Mouse (Mus musculus): ENCODE measurements around the gene Adgrl4. TPM values are rescaled to one million over a fixed set of nuclear protein-coding genes. Genes with fewer than 3 reads are reported as not detected.

The Adgrl4 gene
- polyA plus RNA-seq, 1 experiment from 2014 or later: 5.0 TPM

DNA sequence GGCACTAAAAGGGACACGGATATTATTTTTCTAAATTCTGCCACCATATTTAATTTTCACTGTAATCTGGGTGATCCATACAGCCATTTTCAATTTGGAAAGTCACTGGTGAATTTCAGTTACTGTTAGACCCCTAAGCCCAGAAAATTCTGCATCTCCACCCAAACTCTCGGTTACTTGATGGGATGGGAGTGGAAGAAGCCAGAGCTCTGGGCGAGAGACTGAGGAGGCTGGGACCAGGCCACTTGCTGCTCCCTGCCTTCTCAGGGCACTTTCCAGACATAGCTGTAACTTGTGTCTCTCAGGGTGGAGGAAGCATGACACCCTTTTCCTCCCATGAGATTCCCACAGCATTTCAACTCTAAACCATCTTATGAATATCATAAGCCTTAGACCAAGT lies 109.5 kb downstream of the Adgrl4 start:
- no peak for ATAC-seq (ENCODE audit: low FRiP score, low read depth)
- Histone ChIP-seq H3K4me3 (no peak overlapping the region), H3K9ac (no peak overlapping the region), H3K9me3 (no peaks in the 10 kb centered on the region), H3K36me3 (no peaks in the 10 kb centered on the region), H3K4me1 (no peaks in the 10 kb centered on the region), H3K27ac (no peak overlapping the region), H3K4me2 (replicated peaks) (no peak overlapping the region), H3K27me3 (no peaks in the 10 kb centered on the region)
- 77% methylated on average over 3 of the region's 3 CpGs for WGBS

DNA sequence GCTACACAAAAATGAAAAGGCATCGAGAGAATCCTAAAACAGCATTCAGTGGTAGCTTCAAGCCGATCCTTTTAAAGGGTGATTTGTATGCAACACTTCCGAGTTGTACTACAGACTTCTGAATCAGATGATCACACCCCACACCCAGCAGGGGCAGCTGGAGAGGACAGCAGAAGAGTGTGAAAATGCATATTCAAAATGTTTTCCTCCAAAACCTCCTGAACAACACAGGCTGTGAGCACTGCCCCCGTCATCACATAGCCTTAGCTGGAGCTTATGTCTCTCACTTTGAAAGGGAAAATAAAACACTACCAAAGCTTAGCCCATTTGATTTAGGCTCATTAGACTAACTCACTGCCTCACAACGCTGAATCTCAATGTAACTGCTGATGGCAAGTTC lies 113.3 kb downstream of the Adgrl4 start:
- Histone ChIP-seq H3K27ac (no peak overlapping the region), H3K9me3 (no peaks in the 10 kb centered on the region), H3K4me2 (replicated peaks) (no peak overlapping the region), H3K36me3 (no peaks in the 10 kb centered on the region), H3K4me3 (no peak overlapping the region), H3K4me1 (no peaks in the 10 kb centered on the region), H3K27me3 (no peaks in the 10 kb centered on the region), H3K9ac (no peak overlapping the region)
- WGBS: 47% methylated on average over 5 of the region's 5 CpGs
- ATAC-seq (ENCODE audit: low FRiP score, low read depth): no peak

DNA sequence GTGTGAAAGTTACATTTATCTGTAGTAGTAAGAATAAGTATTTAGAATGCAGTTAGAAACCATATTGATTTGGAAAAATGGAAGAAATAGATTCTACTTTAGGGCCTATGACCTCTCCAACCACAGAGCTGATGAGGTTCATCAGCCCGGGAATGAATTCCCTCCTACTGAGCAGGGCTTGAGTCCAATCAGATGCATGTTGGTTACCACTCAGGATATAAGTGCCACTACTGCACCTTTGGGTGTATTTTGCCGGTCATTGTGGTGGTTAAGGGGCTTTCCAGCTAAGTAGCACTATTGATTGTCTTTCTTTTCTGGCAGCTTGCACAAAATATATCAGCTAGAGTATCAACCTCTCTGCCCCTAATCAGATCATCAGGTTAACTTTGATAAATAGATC lies 118.9 kb downstream of the Adgrl4 start:
- no peak overlapping the region for H3K4me3 ChIP-seq
- no peaks in the 10 kb centered on the region for H3K27me3 ChIP-seq
- 80% methylated on average over 2 of the region's 2 CpGs for WGBS
- H3K9me3 ChIP-seq: no peaks in the 10 kb centered on the region
- no peak overlapping the region for H3K27ac ChIP-seq
- H3K4me2 ChIP-seq (replicated peaks): no peak overlapping the region
- H3K4me1 ChIP-seq: no peaks in the 10 kb centered on the region
- no peak for ATAC-seq (ENCODE audit: low FRiP score, low read depth)
- no peak overlapping the region for H3K9ac ChIP-seq
- H3K36me3 ChIP-seq: no peaks in the 10 kb centered on the region

DNA sequence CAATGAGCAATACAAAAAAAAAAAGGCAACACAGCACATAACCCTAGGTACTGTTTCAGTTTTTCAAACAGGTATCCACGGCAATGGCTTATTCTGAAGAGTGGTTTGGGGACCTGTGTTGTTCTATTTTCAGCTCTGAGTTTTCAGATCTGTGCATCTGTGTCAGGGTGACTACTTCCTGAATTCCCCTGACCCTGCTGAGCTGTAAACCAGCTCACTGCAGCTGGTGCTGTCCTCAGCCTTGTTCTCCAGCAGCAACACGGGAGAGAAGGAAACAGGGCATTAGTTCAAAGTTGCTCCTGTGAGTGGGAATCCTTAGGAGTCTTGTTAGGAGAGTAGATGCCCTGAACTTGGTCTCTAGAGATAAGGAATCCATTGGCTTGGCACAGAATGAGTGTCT lies 119.4 kb downstream of the Adgrl4 start:
- Histone ChIP-seq H3K27me3 (no peaks in the 10 kb centered on the region), H3K27ac (no peak overlapping the region), H3K4me3 (no peak overlapping the region), H3K9ac (no peak overlapping the region), H3K9me3 (no peaks in the 10 kb centered on the region), H3K4me2 (replicated peaks) (no peak overlapping the region), H3K4me1 (no peaks in the 10 kb centered on the region), H3K36me3 (no peaks in the 10 kb centered on the region)
- 49% methylated on average over 2 of the region's 2 CpGs for WGBS
- ATAC-seq (ENCODE audit: low FRiP score, low read depth): no peak

DNA sequence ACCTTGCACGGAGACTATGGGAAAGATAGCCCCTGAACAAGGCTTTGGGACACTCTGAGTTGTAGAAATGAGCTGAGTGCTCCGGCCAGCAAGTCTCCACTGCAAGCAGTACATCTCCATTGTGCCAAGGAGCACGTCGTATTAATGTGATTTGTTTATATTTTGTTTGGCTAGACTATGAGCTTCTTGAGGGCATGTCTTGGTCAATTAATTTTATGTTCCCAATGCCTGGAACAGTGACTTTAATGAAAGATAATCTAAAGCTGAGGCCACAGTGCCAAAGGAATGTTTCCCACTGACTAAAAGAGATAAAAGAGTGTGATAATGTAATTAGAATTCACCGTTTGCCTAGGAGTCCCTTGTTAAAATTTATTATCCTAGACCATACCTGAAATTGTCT lies 119.9 kb downstream of the Adgrl4 start:
- Histone ChIP-seq H3K4me2 (replicated peaks) (no peak overlapping the region), H3K4me1 (no peaks in the 10 kb centered on the region), H3K4me3 (no peak overlapping the region), H3K27ac (no peak overlapping the region), H3K36me3 (no peaks in the 10 kb centered on the region), H3K9me3 (no peaks in the 10 kb centered on the region), H3K9ac (no peak overlapping the region), H3K27me3 (no peaks in the 10 kb centered on the region)
- 78% methylated on average over 5 of the region's 5 CpGs for WGBS
- no peak for ATAC-seq (ENCODE audit: low FRiP score, low read depth)

DNA sequence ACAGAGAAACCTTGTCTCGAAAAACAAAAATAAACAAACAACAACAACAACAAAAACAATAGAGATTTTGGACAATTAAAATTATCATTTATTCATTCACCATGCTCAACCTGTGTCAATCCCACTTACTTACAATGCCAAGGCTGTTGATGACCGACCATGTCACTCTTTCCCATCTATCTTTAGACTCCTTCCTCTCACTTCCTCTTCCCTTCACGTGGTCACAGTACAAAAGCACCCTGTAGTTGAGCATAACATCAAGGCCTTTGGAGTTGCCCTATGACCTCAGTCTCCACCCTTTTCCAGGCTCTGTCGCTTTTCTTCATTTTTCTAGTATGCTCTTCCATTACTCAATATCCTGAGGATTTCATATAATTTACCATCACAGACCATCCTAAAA lies 120.7 kb downstream of the Adgrl4 start:
- no peak overlapping the region for H3K27ac ChIP-seq
- no peak overlapping the region for H3K4me2 ChIP-seq (replicated peaks)
- 75% methylated on average over 4 of the region's 4 CpGs for WGBS
- no peak overlapping the region for H3K9ac ChIP-seq
- no peak overlapping the region for H3K4me3 ChIP-seq
- H3K36me3 ChIP-seq: no peaks in the 10 kb centered on the region
- no peaks in the 10 kb centered on the region for H3K9me3 ChIP-seq
- no peaks in the 10 kb centered on the region for H3K4me1 ChIP-seq
- H3K27me3 ChIP-seq: no peaks in the 10 kb centered on the region
- no peak for ATAC-seq (ENCODE audit: low FRiP score, low read depth)

DNA sequence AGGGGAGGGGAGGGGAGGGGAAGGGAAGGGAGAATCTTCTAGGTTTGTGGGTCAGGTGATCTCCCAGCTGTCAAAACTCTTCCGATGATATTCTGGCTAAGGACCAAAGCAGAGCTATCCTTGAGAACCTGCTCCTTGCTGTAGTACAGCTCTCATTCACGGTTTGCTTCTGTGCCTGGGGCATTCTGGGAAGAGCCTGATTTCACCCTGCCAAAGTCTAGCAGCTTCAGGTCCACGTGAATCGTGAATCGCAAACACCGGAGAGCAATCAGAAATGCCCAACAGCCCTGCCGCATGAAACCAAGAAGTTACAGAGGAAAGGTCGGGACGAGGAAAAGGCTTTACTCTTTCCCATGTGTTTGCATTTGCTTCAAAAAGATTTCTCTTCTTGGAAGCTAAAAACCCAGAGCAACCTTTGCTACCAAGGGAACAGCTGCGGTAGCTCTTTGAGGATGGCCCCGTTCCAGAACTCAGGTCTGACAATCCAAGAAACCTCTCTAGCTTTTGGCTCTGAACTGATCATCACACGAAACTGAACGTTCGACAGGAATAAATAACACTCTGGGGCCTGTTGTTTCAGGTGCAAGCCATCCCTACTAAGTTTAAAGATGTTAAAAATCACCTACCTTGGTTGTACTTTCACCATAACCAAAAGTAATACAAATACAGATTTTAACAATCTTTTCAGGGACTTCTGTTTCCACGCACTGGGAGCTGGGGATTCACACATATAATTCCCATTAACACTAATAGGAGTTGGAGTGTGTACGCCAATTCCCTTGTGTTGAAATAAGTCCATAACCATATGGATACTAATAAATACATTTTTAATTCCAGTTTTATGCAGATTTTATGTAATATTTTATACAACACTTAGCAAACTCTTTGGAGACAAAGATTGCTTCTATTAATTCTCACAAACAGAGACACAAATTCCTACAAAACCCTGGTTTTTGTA lies 128.3 kb downstream of the Adgrl4 start:
- H3K27me3 ChIP-seq: peaks cover 8% of the 10 kb centered on the region
- no peaks in the 10 kb centered on the region for H3K9me3 ChIP-seq
- WGBS: 63% methylated on average over 16 of the region's 16 CpGs
- H3K36me3 ChIP-seq: no peaks in the 10 kb centered on the region
- no peak overlapping the region for H3K4me2 ChIP-seq (replicated peaks)
- ATAC-seq (ENCODE audit: low FRiP score, low read depth): no peak
- H3K9ac ChIP-seq: no peak overlapping the region
- H3K4me3 ChIP-seq: no peak overlapping the region
- H3K4me1 ChIP-seq: no peaks in the 10 kb centered on the region
- no peak overlapping the region for H3K27ac ChIP-seq

DNA sequence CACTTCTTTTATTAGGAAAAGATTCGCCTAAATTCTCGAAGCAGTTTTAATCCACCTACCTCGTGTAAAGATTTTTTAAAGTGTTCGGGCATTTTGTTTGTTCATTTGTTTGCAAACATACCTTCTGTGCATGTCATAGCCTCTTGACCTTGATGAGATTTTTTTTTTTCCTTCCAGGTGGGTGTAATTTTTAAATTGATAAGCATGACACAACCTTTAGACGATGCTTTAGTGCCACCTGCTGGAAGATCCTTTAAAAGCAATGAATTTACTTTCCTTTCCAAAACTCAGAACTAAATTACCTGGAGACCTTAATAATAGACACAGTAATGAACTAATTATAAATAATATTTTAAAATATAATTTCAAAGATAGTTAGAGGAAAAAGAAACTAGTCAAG lies 128.9 kb downstream of the Adgrl4 start:
- H3K27ac ChIP-seq: no peak overlapping the region
- no peak overlapping the region for H3K9ac ChIP-seq
- no peaks in the 10 kb centered on the region for H3K36me3 ChIP-seq
- no peaks in the 10 kb centered on the region for H3K9me3 ChIP-seq
- no peak for ATAC-seq (ENCODE audit: low FRiP score, low read depth)
- no peaks in the 10 kb centered on the region for H3K4me1 ChIP-seq
- no peak overlapping the region for H3K4me2 ChIP-seq (replicated peaks)
- peaks cover 8% of the 10 kb centered on the region for H3K27me3 ChIP-seq
- H3K4me3 ChIP-seq: no peak overlapping the region
- WGBS: 58% methylated on average over 5 of the region's 5 CpGs

DNA sequence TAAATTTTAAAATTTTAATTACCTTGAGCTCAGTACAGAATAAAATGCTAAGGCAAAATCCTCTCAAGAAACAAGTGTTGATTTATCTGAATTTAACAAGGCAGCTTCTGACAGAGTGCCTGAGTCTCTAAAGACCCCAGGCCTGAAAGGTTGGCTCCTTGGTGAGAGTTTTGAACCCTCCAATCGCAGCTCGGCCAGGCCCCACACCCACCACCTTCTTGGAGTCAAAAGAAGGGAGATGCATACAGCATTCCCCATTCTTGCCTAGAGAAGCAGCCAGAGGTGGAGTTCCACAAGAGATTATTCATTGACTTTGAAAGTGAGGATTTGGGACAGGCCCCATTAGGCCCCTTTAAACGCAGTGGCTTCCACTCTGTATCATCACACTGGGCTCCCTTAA lies 129.9 kb downstream of the Adgrl4 start:
- WGBS: 35% methylated on average over 3 of the region's 3 CpGs
- no peaks in the 10 kb centered on the region for H3K9me3 ChIP-seq
- H3K4me2 ChIP-seq (replicated peaks): no peak overlapping the region
- no peak overlapping the region for H3K27ac ChIP-seq
- no peak overlapping the region for H3K9ac ChIP-seq
- H3K27me3 ChIP-seq: peaks cover 8% of the 10 kb centered on the region
- H3K4me1 ChIP-seq: no peaks in the 10 kb centered on the region
- H3K4me3 ChIP-seq: no peak overlapping the region
- no peak for ATAC-seq (ENCODE audit: low FRiP score, low read depth)
- H3K36me3 ChIP-seq: no peaks in the 10 kb centered on the region

DNA sequence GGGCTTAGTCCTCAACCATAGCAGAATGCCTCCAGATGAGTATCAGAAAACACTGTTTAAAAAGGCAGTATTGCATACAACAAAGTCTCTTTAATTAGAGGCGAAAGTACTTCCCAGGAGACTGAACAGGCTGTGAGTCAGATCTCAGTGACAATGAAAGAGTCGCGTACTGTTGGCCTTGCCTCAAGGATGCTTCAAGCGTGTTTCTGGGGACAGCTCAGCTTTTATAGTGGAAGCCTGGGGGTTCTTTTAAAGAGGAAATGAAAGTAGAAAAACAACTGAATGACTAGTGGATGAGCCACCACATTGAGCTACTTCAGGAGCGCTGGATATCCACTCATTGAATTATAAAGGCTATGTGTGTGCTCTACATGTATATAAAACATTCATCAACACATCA lies 134.4 kb downstream of the Adgrl4 start:
- ATAC-seq (ENCODE audit: low FRiP score, low read depth): no peak
- Histone ChIP-seq H3K4me2 (replicated peaks) (no peak overlapping the region), H3K4me1 (no peaks in the 10 kb centered on the region), H3K4me3 (no peak overlapping the region), H3K27ac (no peak overlapping the region), H3K9ac (no peak overlapping the region), H3K27me3 (peaks cover 8% of the 10 kb centered on the region), H3K36me3 (no peaks in the 10 kb centered on the region), H3K9me3 (no peaks in the 10 kb centered on the region)
- WGBS: 90% methylated on average over 5 of the region's 5 CpGs

DNA sequence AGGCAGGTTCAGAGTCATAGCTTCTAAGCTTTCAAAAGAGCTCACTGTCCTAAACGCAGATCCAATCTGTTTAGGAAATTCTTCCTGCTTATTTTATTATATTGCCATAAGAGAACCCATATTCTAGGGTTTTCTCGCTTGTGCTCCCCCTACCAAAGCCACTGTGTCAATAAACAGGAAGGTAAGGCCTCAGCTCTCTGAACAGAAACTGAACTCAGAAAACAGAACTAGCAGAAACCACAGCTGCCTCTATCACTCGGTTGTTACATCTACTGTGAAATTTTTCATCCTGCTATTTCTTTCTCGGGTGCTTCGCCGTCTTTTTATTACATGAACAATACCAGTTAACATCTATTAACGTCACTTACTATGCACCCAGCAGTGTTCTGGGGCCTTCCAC lies 137.6 kb downstream of the Adgrl4 start:
- ATAC-seq (ENCODE audit: low FRiP score, low read depth): no peak
- Histone ChIP-seq H3K9ac (no peak overlapping the region), H3K36me3 (no peaks in the 10 kb centered on the region), H3K4me2 (replicated peaks) (no peak overlapping the region), H3K27ac (no peak overlapping the region), H3K4me1 (no peaks in the 10 kb centered on the region), H3K27me3 (no peaks in the 10 kb centered on the region), H3K4me3 (no peak overlapping the region), H3K9me3 (no peaks in the 10 kb centered on the region)
- WGBS: 77% methylated on average over 7 of the region's 7 CpGs

DNA sequence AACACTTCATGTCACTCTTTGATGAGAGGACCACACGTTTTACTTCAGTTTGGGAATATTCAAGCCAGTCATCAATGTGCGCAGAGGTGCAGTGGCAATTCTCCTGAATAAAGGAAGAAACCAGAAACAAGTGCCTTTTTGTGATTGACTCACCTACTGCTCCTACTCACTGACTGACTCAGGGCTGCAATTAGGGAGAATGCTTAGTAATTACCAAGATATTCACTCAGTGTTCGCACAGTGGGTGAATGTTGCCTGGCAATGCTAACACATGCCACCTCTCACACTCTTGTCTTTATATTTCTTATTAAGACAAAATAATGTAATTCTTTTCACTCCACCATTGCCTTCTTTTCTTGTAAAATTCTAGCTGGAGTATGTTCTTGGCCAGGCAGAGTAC lies 138.5 kb downstream of the Adgrl4 start:
- H3K4me2 ChIP-seq (replicated peaks): no peak overlapping the region
- H3K9me3 ChIP-seq: no peaks in the 10 kb centered on the region
- H3K27me3 ChIP-seq: no peaks in the 10 kb centered on the region
- no peak for ATAC-seq (ENCODE audit: low FRiP score, low read depth)
- no peak overlapping the region for H3K4me3 ChIP-seq
- no peak overlapping the region for H3K27ac ChIP-seq
- H3K4me1 ChIP-seq: no peaks in the 10 kb centered on the region
- WGBS: 86% methylated on average over 3 of the region's 3 CpGs
- H3K36me3 ChIP-seq: no peaks in the 10 kb centered on the region
- no peak overlapping the region for H3K9ac ChIP-seq

DNA sequence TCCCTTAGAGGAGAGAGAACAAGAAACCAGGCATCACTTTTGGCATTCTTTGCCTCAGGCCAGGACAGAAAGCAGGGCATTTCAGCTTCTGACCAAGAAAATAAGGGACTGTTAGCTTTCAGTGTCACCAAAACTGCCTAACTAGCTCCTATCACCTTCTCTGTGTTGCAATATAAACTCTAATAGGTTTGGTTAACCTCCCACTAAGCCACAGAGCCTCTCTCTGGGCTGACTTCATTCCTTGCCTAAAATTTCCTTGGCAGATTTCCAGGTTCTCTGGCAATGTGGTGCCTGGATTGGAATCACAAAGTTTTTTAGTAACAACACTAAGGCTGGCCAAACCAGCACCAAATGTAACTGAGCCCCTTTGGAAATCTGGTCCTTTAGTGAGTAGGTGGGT lies 154.2 kb downstream of the Adgrl4 start:
- ATAC-seq (ENCODE audit: low FRiP score, low read depth): peak; percentile 66; the same call in 1 of the 2 replicates
- Histone ChIP-seq H3K27ac (no peak overlapping the region), H3K4me2 (replicated peaks) (no peak overlapping the region), H3K36me3 (no peaks in the 10 kb centered on the region), H3K27me3 (no peaks in the 10 kb centered on the region), H3K4me3 (no peak overlapping the region), H3K9me3 (peaks cover 3% of the 10 kb centered on the region; the same call in 1 of the 2 replicates), H3K9ac (no peak overlapping the region), H3K4me1 (0 out of 2 replicates have a peak, but pooled peaks cover 5% of the 10 kb centered on the region)
